Mouse (Mus musculus): ENCODE data around the gene Ubn2.

GRCm38 (mm10) chr6:38551062-38551988 lies 117.6 kb downstream of the Ubn2 start, which contains the start of gene Luc7l2:
- TF ChIP-seq TAL1 (IDR thresholded peaks at IDR 0.05; ENCODE audit: low read length) = no peak
- TF ChIP-seq GATA1 (IDR thresholded peaks at IDR 0.05; ENCODE audit: low read length) = no peak

Measured in erythroblast, embryonic 14.5 days (primary cell).